Mouse (Mus musculus) megakaryocyte, embryonic 14.5 days (primary cell): Measurements from ENCODE around the gene Mapk3.

ENCODE experiments used
- FLI1 ChIP-seq: IDR thresholded peaks from 2 replicates; pipeline ENCODE4 v1.6.1; 2012; ENCODE audit warnings: low read length, inconsistent platforms, mixed read lengths
- GATA1 ChIP-seq: IDR thresholded peaks from 3 replicates; pipeline ENCODE4 v1.6.1; 2012; ENCODE audit warnings: mixed read lengths, low read length, inconsistent platforms, borderline replicate concordance

DNA sequence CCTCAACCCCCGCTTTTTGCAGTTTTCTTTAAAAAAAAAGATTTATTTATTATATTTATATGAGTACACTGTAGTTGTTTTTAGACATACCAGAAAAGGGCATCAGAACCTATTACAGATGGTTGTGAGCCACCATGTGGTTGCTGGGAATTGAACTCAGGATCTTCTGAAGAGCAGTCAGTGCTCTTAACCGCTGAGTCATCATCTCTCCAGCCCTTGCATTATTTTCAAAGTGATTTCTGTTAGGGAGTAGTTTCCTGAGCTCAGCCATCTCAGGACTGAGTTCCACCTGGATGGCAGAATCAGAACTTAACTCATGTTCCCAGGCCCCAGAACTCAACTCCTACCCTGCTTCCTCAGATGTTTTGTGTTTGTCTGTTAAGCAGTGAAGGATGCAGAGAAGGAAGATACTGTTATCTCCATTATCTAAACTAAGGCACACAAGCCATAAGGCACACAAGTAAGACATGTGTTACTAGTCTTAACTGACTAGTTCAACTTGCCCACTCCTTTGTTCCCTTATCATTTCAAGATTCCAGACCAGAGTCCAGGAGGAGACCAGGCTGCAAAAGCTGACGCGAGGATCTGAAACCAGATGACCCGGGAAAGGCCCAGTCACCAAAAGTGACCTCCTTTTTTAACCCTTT lies 50.4 kb downstream of the Mapk3 start:
- TF ChIP-seq GATA1 (no peak), FLI1 (no peak)
